Mouse (Mus musculus): ENCODE measurements around the gene Trim41.
A peak's percentile ranks its signal among the peaks of the same experiment; 100 is the strongest.
"Not testable (repeated sequence)": the region's sequence is repeated elsewhere in the genome, so short reads cannot be mapped to it uniquely, and the experiment has no call there.

The Trim41 gene

DNA sequence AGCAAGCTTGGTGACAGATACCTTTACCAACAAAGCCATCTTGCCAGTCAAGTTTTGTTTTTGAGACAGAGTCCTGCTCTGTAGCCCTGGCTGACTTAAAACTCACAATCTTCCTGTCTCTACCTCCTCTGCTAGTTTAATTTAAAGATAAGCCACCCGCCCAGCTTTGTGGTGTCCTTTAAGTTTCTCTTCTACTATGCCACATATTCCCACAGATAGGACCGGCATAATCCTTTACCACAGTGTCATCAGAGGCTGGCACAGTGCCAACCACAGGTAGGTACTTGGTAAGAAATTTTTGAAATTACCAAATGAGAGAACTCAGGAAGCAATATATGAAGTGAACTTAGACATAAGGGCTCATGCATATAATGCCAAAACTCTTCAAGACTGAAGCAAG, 7.0 kb downstream of the Trim41 start:
- no peak for DNase-seq

GRCm38 (mm10) chr11:48809434-48809830, 7.7 kb downstream of the Trim41 start:
- DNase-seq: no peak

- no peak for DNase-seq
These were observed 8.3 kb downstream of the Trim41 start for GRCm38 (mm10) chr11:48808737-48809433.

DNA sequence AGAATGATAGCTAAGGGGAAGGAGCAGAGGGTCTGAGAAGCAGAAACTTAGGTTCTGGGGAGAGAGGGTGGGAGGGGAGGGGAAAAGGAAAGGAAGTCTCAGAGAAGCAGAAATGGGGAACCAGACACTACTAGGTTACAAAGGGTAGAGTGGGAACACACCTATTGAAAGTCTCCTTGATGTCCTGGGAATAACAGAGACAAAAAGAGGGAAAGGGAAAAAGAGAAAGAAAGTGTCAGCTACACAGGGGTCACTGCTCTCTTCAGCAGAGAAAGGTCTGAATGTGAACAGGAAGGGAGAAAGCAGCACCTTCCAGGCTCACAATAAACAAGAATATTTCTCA, 8.9 kb downstream of the Trim41 start:
- DNase-seq: no peak

DNA sequence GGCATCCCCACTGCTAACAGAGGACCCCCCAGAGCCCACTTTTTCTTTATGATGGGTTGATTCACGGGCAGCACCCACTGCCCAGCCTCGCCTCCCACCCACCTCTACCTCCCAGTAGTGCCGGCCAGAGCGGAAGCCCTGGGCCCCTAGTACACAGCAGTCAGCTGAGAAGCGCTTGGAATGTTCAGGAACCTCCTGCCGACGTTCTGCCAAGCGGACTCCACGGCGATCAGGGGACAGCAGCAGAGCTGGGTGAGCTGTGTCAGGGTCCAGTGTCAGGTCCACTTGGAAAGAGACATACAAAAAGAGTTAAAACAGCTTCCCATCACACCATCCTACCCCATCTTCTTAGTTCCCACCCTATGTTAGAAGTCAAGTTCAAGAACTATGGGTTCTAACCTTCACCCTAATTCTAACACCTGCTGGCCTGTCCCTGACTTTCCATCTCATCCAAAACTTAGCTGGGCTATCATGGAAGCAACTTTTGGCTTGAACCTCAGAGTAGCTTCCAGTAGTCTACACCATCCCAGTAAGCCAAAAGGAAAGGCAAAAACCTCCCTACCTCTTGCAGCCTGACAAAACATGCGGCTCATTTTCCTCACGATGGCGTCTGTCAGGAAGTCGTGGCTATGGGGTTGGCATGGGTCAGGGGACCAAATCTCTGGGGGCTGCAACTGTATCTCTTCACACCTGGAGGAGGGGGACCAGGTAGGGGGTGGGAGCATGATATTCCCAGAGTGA, 9.4 kb downstream of the Trim41 start:
- DNase-seq: no peak

DNA sequence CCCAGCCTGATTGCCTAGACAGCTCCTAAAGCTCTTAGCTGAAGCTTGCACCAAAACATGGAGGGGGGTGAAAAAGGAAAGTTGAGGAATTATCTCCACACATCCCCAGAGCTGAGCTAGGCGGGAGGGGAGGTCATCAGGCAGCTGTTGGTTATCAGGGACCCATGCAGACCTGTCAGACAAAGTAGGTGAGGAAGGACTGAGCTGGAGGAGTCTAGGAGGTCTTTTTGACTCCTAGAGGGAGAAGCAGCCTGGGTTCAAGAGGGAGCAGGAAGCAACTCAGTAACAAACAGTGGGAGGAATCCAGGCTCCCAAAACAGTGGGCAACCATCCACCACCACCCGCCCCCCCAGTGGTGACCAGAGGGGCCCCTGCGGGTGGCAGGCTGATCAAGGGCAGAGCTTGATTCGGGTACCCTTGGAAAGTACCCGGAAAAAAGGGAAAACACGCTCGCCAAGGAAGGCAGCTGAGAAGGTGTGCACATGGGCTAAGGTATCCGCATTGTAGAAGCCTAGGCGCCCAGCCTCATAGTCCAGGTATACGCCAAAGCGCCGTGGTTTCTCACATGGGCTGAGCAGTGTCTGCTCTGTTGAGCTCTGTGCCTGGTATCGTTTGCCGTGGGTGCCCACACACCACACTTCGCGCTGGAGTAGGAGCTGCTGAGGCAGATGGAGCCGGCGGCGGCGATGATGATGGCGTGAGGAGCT, 10.1 kb downstream of the Trim41 start:
- DNase-seq: no peak

DNA sequence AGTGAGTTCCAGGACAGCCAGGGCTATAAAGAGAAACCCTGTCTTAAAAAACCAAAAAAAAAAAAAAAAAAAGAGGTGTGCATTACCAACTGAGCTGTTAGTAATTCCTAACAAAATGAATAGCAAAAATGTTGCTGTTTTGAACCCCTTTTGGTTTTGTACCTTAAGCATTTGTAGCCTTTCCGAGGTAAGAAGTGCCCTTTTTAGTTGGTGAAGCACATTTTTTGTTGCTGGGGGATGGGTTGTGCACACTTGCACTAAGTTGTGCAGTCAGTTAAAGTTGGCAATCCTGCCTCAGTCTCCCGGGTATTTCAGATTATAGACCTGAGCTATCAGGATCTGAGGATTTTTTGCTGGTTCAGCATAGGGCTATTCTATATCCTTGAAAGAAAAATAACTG, 12.2 kb downstream of the Trim41 start:
- DNase-seq: no peak

DNA sequence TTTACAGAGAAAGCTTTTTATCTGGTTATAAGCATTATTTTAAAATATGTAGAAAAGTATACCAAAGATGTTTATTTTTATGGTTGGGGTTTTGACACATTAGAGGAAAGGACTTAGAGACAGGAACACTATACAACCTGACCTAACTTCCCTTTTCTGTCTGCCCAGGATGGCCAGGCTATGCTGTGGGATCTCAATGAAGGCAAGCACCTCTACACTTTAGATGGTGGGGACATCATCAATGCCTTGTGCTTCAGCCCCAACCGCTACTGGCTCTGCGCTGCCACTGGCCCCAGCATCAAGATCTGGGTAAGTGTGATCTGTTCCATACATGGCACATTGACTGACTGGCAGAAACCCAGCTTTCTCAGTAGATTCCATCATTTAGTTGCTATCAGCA, 13.2 kb downstream of the Trim41 start:
- no peak for DNase-seq

DNA sequence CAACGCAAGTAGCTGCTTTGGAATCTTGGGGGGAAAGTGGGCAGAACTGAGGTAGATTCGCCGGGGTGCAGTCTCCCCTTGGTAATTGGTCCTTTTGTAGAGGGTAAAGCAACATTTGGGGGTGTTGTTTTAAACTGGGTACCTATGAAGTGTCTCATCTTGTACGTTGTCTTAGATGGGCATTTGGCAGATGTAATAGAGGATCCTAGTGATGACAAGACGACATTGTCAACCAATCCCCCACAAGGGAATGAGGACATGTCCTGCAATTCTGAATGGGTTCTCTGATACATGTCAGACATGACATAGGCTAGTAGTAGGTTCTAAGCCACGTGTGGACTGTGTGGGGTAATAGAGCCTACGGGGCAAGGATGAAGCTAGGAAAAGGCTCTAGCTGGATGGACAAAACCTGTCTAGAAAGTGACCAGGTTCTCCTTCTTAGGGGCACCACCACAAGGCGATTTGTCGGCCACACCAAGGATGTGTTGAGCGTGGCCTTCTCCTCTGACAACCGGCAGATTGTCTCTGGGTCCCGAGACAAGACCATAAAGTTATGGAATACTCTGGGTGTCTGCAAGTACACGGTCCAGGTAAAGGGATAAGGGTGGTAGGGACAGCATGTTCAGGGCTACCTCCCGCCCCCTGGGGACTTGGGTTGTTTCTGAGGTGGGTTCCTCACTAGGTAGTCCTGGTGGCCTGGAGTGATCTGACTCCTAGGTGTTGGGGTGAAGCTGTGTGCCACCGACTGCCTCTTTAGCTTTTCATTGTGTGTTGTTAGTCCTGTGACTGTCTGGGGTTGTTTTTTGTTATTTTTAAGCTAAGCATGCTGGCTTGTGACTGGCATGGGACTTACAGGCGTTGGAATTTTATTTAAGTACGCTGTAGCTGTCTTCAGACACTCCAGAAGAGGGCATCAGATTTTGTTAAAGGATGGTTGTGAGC, 15.1 kb downstream of the Trim41 start:
- no peak for DNase-seq

DNA sequence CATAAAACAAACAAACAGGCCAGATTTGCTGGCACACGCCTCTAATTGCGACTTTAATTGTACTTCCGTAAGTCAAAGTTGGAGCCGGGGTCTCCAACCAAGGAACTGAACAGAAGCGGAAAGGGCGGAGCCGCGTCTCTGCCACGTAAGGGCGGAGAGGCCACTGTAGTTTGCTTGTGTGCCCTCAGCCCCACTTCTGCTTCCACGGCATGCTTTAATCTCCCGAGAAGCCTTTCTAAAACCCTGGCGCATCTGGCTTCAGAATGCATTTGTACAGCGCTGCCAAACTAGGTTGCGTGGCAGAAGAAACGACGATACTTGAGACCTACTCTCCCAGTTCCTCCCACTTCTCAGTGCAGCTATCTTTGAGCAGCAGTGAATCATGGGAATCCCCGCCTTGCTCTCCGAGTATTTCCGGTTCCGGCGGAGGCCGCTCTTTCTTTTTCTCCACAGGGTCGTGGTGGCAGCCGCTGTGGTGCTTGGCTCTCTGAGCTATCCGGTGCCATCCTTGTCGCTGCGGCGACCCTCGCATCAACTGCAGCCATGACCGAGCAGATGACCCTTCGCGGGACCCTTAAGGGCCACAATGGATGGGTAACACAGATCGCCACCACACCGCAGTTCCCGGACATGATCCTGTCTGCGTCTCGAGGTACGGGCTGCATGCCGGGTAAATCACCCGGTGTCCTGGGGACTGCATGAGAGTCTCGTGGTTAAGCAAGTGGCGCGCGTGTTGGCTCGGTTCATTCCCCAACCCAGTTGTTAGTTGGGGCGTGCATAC, 17.0 kb downstream of the Trim41 start, which contains the start of gene Rack1:
Gene Rack1, plus strand, starts transcription at position 412 of the 781 bp plus-strand sequence.
- DNase-seq: peak; percentile 97

DNA sequence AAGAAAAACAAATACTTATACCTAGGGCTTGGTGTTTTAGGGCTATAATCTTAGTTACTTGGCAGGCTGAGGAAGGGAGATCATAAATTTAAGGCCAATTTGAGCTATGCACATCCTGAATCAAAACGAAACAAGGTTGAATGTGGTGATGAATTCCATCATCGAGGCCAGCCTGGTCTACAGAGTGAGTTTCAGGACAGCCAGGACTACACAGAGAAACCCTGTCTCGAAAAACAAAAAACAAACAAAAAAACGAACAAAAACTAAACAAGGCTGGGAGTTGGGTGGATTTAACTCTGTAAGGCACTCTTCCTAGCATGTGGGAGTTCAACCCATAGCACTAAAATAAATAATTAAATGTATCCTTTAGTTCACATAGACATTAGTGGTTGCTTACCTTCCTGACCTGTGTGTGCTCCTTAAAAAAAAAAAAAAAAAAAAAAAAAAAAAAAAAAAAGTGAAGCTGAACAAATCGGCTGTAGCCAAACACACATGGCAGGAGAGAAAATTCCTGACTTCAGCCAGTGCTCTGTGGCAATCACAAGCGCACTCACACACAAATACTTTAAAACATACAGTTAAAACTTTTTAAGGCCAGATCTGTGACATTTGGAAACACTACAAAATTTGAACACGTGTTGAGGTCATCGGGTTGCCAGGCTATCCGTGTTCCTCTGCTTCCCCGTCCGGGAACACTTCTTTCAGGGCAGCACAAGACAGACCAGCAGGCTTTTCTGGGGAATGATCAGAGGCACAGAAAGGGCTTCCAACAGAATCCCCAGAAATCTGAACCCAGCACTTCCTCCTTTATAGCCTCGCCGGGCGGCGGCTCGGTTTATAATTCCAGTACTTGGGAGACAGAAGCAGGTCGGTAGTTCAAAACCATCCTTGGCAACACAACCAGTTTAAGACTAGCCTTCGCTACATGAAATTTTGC, 17.9 kb downstream of the Trim41 start:
- no peak for DNase-seq

- no peak for DNase-seq
These were observed 18.8 kb downstream of the Trim41 start for GRCm38 (mm10) chr11:48798308-48798707.

DNA sequence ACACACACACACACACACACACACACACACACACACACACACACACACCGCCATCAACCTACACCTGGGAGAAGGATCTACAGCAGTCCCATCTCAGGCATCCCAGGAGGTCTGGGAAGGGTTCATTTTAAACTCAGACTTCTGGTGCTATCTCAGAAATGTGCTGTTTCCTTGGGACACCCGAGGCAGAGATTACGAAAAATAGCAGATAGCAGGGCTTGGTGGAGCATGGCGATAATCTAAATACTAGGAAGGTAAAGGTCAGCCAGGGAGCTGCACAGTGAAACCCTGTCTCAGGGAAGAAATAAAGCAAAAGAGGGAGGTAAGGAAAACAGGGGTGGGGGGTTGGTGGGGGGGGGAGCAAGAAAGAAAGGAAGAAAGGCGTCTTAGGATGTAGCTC, 19.9 kb downstream of the Trim41 start:
- no peak for DNase-seq

GRCm38 (mm10) chr11:48796290-48796689, 20.9 kb downstream of the Trim41 start:
- DNase-seq: no peak

GRCm38 (mm10) chr11:48795221-48795620, 21.9 kb downstream of the Trim41 start:
- no peak for DNase-seq

- DNase-seq: no peak
These were observed 24.0 kb downstream of the Trim41 start for GRCm38 (mm10) chr11:48793184-48793583.

DNA sequence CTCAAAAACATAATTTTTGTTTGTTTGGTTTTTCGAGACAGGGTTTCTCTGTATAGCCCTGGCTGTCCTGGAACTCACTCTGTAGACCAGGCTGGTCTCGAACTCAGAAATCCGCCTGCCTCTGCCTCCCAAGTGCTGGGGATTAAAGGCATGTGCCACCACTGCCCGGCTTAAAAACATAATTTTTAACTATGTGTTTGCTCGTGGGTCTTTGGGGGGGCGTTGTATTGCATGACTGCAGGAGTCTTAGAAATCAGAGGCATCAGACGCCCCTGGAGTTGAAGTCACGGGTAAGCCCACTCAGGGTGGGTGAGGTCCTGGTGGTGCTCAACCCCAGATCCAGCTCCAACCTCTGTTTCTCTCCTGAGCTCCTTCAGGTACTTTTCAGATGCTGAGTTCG, 25.3 kb downstream of the Trim41 start:
- not testable (repeated sequence) for DNase-seq

DNA sequence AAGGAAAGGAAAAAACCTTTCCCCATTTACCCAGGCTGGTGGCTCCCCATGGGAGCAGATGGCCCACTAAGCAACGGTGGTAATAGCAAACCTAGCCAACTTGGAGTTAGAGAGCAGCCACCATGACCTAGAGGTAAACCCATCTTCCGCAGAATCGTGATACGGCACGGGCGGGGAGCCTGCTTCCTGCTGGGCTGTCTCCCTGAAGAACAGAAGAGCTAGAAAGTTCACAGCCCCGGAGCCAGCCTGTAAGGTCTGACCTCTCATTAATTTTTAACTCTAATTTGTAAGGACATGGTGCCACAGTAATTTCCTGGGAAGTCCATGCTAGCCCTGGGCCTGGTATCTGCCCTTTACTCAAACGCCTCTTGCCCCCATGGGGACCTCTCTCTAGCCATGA, 26.2 kb downstream of the Trim41 start:
- no peak for DNase-seq

DNA sequence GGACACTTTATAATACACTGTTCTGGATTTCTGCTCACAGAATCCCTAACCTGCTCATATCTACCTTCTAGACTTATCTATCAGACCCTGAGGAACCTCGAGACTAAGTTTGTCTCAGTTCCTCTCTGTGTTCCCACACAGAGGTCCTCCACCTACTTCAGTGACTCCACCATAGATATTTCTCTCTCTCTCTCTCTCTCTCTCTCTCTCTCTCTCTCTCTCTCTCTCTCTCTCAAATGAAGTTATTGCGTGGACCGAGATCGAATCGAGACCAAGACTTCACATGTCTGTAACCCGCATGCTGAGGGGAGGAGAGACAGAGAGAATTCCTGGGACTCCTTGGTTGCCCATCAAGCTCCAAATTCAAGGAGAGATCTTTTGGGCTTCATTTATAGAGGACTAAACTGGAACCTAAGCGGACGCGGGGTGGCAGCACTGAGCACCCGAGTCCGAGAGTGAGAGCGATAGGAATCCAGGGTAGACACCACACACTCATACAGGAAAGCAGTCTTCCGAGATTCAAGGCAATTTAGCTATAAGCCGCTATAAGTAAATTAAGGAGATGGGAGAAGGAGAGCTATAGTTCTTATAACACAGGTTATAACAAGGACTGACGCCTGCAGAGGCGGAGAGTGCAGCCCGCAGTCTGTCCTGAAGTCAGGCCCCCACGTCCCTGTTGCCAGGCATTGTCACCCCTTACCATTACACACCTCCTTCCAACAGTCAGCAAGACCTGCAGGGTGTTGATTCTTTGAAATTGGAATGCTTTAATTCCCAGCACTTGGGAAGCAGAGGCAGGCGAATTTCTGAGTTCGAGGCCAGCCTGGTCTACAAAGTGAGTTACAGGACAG, 27.0 kb downstream of the Trim41 start:
- DNase-seq: peak; percentile 86

DNA sequence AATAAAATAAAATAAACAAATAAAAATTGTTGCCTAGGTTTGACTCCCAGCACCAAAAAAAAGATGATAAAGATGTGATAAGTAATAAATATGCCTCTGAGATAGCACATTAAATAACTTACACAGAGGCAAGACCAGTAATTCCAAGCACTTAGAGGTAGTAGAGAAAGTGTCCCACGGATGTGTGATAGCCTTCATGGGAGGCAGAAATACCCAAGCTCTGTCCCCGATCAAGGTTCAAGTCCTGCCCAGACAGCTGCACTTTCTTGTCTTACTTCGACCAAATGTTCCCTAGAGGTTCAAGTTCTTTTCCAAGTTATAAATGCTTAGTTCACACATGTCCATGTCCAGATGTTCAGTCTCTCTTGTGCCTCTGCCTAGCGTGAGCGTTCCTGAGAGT, 27.9 kb downstream of the Trim41 start:
- no peak for DNase-seq
